Mouse (Mus musculus): Measurements from ENCODE around the gene Pfn1. TPM values are rescaled to one million over a fixed set of nuclear protein-coding genes. Genes with fewer than 3 reads are reported as not detected.

The Pfn1 gene
- polyA plus RNA-seq, 1 experiment: 1,131 TPM

DNA sequence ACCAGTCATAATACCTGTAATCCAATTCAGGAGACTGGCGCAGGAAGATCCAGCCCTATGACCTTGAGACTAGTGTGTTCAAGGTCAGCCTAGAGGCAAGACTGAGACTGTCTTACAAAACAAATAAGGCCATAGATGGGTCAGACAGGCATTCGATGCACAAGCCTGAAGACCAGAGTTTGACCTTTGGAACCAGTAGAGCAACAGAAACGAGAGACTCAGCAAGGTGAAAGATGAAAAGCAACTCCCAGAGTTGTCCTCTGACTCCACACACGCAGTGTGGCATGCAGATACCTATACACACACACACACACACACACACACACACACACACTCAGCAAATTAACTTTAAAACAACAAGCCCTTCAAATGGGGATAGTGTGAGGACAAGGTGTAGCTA lies 27.6 kb downstream of the Pfn1 start:
- TF ChIP-seq CTCF (IDR thresholded peaks at IDR 0.05; ENCODE audit: borderline replicate concordance, insufficient read depth, low read length): no peak
- no peak for TF ChIP-seq POLR2A (IDR thresholded peaks at IDR 0.05; ENCODE audit: low read depth, low read length)
- H3K4me3 ChIP-seq (ENCODE audit: insufficient read depth, low read length): no peak overlapping the region
- no peaks in the 10 kb centered on the region for H3K4me1 ChIP-seq (ENCODE audit: control insufficient read depth, insufficient read depth, low read length)

DNA sequence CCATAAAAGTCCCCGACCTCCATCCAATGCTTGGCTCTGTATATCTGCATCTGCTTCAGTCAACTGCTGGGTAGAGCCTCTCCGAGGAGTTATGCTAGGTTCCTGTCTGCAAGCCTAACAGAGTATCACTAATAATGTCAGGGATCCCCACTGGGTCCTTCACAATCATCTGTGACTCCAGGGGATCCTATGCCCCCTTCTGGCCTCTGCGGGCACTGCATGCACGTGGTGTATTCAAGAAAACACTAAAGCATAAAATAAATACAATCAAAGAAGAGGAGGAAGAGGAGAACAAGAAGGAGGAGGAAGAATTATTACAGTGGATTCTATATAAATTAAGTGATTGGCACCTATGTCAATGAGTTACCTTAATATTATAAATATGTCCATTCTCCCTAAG lies 29.0 kb downstream of the Pfn1 start:
- no peak overlapping the region for H3K4me3 ChIP-seq (ENCODE audit: insufficient read depth, low read length)
- no peak overlapping the region for H3K27ac ChIP-seq (ENCODE audit: insufficient read depth, low read length)
- no peak for TF ChIP-seq POLR2A (IDR thresholded peaks at IDR 0.05; ENCODE audit: low read depth, low read length)
- TF ChIP-seq CTCF (IDR thresholded peaks at IDR 0.05; ENCODE audit: borderline replicate concordance, insufficient read depth, low read length): peak; percentile 47; the same call in 1 of the 2 replicates
- peaks cover 2% of the 10 kb centered on the region; the same call in 1 of the 2 replicates for H3K4me1 ChIP-seq (ENCODE audit: control insufficient read depth, insufficient read depth, low read length)

More for the DNA sequence above, 27.6 kb downstream of the Pfn1 start:
- H3K27ac ChIP-seq (ENCODE audit: insufficient read depth, low read length): no peak overlapping the region

GRCm38 (mm10) chr11:70623053-70623742 lies 31.2 kb downstream of the Pfn1 start:
- Histone ChIP-seq H3K4me1 (ENCODE audit: control insufficient read depth, insufficient read depth, low read length) (peaks cover 2% of the 10 kb centered on the region; the same call in 1 of the 2 replicates), H3K4me3 (ENCODE audit: insufficient read depth, low read length) (no peak overlapping the region), H3K27ac (ENCODE audit: insufficient read depth, low read length) (no peak overlapping the region)
- TF ChIP-seq CTCF (IDR thresholded peaks at IDR 0.05; ENCODE audit: borderline replicate concordance, insufficient read depth, low read length): no peak
- TF ChIP-seq POLR2A (IDR thresholded peaks at IDR 0.05; ENCODE audit: low read depth, low read length): no peak

DNA sequence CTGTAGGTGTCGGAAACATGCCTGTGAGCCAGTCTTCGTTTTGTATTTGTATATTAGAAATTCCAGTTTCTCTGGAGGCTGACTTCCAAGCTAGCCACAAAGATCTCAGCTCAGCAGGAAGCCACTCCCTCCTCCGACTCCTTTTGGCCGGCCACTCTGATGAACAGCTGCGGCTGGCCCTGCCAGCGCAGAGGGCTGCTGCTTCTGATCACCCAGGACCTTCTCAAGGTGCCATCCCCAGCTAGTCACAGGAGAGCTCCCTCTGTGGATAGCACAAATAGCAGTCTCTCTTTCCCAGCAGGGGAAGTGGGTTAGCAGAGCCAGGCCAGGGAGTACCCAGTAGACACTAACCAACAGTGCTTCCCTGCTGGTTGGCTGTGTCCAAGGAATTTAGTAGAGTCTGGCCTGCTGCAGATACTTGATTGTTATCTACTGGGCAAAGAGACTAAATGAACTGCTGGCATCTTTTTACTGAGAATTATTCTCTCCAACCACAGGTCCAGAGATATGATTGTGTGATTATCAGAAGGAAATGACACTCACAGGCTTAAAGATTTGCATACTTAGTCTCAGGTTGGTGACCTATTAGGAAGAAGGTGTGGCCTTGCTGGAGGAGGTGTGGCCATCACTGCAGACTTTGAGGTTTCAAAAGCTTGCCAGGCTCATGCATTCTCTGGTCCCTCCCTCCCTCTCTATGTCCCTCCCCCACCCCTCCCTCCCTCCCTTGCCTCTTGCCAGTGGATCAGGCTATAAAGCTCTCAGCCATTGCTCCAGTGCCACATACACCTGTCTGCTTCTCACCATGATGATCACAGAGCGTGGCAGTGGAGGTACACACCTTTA lies 32.3 kb downstream of the Pfn1 start:
- Histone ChIP-seq H3K4me3 (ENCODE audit: insufficient read depth, low read length) (no peak overlapping the region), H3K27ac (ENCODE audit: insufficient read depth, low read length) (no peak overlapping the region), H3K4me1 (ENCODE audit: control insufficient read depth, insufficient read depth, low read length) (peaks cover 2% of the 10 kb centered on the region; the same call in 1 of the 2 replicates)
- TF ChIP-seq CTCF (IDR thresholded peaks at IDR 0.05; ENCODE audit: borderline replicate concordance, insufficient read depth, low read length) (no peak), POLR2A (IDR thresholded peaks at IDR 0.05; ENCODE audit: low read depth, low read length) (no peak)

GRCm38 (mm10) chr11:70619101-70619500 lies 35.3 kb downstream of the Pfn1 start, which contains the start of gene Chrne:
Gene Chrne (minus strand): TSS chr11:70619216.
- Histone ChIP-seq H3K27ac (ENCODE audit: insufficient read depth, low read length) (no peak within 1 kb of the TSS), H3K4me3 (ENCODE audit: insufficient read depth, low read length) (no peak within 1 kb of the TSS), H3K4me1 (ENCODE audit: control insufficient read depth, insufficient read depth, low read length) (peaks cover 2% of the 10 kb centered on the region; the same call in 1 of the 2 replicates)
- TF ChIP-seq CTCF (IDR thresholded peaks at IDR 0.05; ENCODE audit: borderline replicate concordance, insufficient read depth, low read length) (no peak), POLR2A (IDR thresholded peaks at IDR 0.05; ENCODE audit: low read depth, low read length) (no peak)

GRCm38 (mm10) chr11:70615516-70616093 lies 38.8 kb downstream of the Pfn1 start, which contains the start of gene 4930544D05Rik:
Gene 4930544D05Rik (plus strand): TSS chr11:70615848.
- H3K4me1 ChIP-seq (ENCODE audit: control insufficient read depth, insufficient read depth, low read length): no peaks in the 10 kb centered on the region
- H3K4me3 ChIP-seq (ENCODE audit: insufficient read depth, low read length): no peak within 1 kb of the TSS
- H3K27ac ChIP-seq (ENCODE audit: insufficient read depth, low read length): no peak within 1 kb of the TSS
- TF ChIP-seq CTCF (IDR thresholded peaks at IDR 0.05; ENCODE audit: borderline replicate concordance, insufficient read depth, low read length) (no peak), POLR2A (IDR thresholded peaks at IDR 0.05; ENCODE audit: low read depth, low read length) (no peak)

- no peak overlapping the region for H3K27ac ChIP-seq (ENCODE audit: insufficient read depth, low read length)
- TF ChIP-seq CTCF (IDR thresholded peaks at IDR 0.05; ENCODE audit: borderline replicate concordance, insufficient read depth, low read length): no peak
- TF ChIP-seq POLR2A (IDR thresholded peaks at IDR 0.05; ENCODE audit: low read depth, low read length): peak; percentile 52; the same call in 1 of the 2 replicates
- no peak overlapping the region for H3K4me3 ChIP-seq (ENCODE audit: insufficient read depth, low read length)
Measured at GRCm38 (mm10) chr11:70615074-70615473, 39.4 kb downstream of the Pfn1 start.

DNA sequence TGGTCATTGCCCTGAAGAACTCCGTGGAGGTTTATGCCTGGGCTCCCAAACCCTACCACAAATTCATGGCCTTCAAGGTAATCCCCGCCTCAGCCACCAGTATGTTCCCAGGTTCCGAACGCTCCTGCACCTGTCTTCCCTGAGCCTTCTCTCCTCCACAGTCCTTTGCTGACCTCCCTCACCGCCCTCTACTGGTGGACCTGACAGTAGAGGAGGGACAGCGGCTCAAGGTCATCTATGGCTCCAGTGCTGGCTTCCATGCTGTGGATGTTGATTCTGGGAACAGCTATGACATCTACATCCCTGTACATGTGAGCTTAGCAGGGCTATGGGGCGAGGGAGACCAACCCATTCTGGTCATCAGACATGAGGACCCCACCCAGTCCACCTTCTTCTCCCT lies 41.9 kb downstream of the Pfn1 start:
- TF ChIP-seq POLR2A (IDR thresholded peaks at IDR 0.05; ENCODE audit: low read depth, low read length) (no peak), CTCF (IDR thresholded peaks at IDR 0.05; ENCODE audit: borderline replicate concordance, insufficient read depth, low read length) (peak; percentile 39; the same call in 1 of the 2 replicates)

More at GRCm38 (mm10) chr11:70615074-70615473, 39.4 kb downstream of the Pfn1 start:
- no peaks in the 10 kb centered on the region for H3K4me1 ChIP-seq (ENCODE audit: control insufficient read depth, insufficient read depth, low read length)

GRCm38 (mm10) chr11:70610752-70611151 lies 43.7 kb downstream of the Pfn1 start:
- Histone ChIP-seq H3K27ac (ENCODE audit: insufficient read depth, low read length) (no peak overlapping the region), H3K4me1 (ENCODE audit: control insufficient read depth, insufficient read depth, low read length) (no peaks in the 10 kb centered on the region), H3K4me3 (ENCODE audit: insufficient read depth, low read length) (no peak overlapping the region)
- no peak for TF ChIP-seq POLR2A (IDR thresholded peaks at IDR 0.05; ENCODE audit: low read depth, low read length)
- TF ChIP-seq CTCF (IDR thresholded peaks at IDR 0.05; ENCODE audit: borderline replicate concordance, insufficient read depth, low read length): no peak

More for the DNA sequence above, 41.9 kb downstream of the Pfn1 start:
- Histone ChIP-seq H3K4me3 (ENCODE audit: insufficient read depth, low read length) (no peak overlapping the region), H3K4me1 (ENCODE audit: control insufficient read depth, insufficient read depth, low read length) (no peaks in the 10 kb centered on the region), H3K27ac (ENCODE audit: insufficient read depth, low read length) (no peak overlapping the region)
